Mouse (Mus musculus): ENCODE data around the gene Tma16. TPM values are rescaled to one million over a fixed set of nuclear protein-coding genes. Genes with fewer than 3 reads are reported as not detected.

The Tma16 gene
- 14.2 and 15.8 TPM in 2 replicates for polyA plus RNA-seq (2016; fragmentation: Nextera tagmentation; extraction: Ambion mirVana)

DNA sequence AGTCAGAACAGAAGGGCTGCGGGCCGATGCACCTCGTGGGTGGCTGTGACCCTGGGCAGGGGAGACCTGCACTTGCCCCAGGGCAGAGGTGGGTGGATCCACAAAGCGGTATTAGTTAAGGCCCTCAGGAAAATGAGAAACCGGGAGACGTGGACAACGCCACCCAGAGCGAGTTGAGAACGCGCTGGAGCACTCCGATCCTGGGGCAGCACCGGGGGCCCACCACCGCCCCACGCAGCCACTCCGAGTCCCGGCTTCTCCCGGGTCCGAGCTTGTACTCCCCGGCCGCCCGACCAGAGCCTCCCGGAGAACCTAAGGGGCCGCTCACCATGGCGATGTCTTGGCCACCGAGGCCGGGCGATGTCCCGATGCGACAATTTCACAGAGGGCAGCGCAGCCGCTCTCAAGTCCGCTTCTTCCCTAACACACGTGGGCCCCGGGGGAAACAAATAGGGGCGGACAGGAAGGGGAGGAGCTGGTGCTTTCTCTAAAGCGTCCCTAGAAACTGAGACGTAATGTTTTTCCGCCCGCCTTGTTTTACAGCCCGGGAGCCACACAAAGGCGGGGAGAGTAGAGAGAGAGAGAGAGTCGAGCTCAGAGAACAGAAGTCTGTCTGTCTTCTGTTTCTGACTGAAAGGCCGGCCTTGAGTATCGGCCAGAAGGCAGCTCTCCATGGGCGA, at the start of gene Tma16:
Tma16 (minus strand) TSS at position 447 of the 680 bp plus-strand sequence.
- Histone ChIP-seq H3K27me3 (no peaks in the 10 kb centered on the region), H3K9me3 (no peaks in the 10 kb centered on the region), H3K4me3 (peak within 1 kb of the TSS; percentile 91), H3K9ac (replicated peaks) (peak within 1 kb of the TSS; percentile 76), H3K27ac (replicated peaks) (peak within 1 kb of the TSS; percentile 69), H3K36me3 (peaks cover 21% of the 10 kb centered on the region), H3K4me2 (replicated peaks) (peak within 1 kb of the TSS; percentile 70), H3K4me1 (peaks cover 6% of the 10 kb centered on the region; the same call in 1 of the 2 replicates)
- under 1% methylated on average over 45 of the region's 45 CpGs for WGBS
- peak; percentile 97 for ATAC-seq (ENCODE audit: low FRiP score, low read depth)

DNA sequence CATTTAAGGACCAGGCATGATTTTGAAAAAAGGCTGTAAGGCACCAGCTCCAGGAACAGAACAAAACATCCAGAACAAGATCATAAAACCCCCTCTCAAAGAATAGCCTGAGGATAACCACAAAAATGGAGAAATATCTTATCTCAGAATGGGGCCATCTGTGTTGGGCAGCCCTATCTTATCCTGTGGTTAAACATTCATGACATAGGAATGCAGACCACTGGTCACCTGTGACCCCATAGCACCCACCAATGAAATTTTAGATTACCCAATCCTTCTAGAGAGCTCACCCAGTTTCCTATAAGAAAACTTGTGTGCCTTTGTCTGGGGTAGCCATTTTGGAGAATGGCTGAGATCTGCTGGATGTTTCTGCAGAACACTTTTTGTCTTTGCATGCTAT, 34.2 kb upstream of the Tma16 start:
- Histone ChIP-seq H3K4me2 (replicated peaks) (no peak overlapping the region), H3K4me1 (no peaks in the 10 kb centered on the region), H3K27ac (replicated peaks) (no peak overlapping the region), H3K9ac (replicated peaks) (no peak overlapping the region), H3K27me3 (no peaks in the 10 kb centered on the region), H3K4me3 (no peak overlapping the region), H3K36me3 (no peaks in the 10 kb centered on the region), H3K9me3 (no peaks in the 10 kb centered on the region)
- no peak for ATAC-seq (ENCODE audit: low FRiP score, low read depth)

DNA sequence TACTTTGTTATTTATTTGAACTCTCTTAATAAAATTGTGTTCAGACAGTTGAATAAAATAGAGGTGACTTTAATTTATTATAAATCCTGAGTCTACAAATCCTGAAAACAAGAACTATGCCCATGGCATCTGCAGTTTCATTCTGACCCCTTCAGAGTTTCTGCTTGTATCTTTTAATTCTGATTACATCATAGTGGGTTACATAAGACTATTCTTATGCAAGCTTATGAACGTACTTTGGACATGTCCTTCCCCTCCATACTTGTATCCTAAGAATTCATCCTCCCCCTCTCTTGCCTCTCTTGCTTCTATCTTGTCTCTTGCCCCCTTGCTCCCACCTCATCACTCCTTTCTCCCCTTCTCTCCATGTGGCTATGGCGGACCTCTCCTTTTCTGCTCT, 32.8 kb upstream of the Tma16 start:
- Histone ChIP-seq H3K9ac (replicated peaks) (no peak overlapping the region), H3K4me1 (no peaks in the 10 kb centered on the region), H3K36me3 (no peaks in the 10 kb centered on the region), H3K27me3 (no peaks in the 10 kb centered on the region), H3K27ac (replicated peaks) (no peak overlapping the region), H3K4me3 (no peak overlapping the region), H3K9me3 (no peaks in the 10 kb centered on the region), H3K4me2 (replicated peaks) (no peak overlapping the region)
- no peak for ATAC-seq (ENCODE audit: low FRiP score, low read depth)
- 96% methylated on average over 2 of the region's 2 CpGs for whole genome bisulfite sequencing

DNA sequence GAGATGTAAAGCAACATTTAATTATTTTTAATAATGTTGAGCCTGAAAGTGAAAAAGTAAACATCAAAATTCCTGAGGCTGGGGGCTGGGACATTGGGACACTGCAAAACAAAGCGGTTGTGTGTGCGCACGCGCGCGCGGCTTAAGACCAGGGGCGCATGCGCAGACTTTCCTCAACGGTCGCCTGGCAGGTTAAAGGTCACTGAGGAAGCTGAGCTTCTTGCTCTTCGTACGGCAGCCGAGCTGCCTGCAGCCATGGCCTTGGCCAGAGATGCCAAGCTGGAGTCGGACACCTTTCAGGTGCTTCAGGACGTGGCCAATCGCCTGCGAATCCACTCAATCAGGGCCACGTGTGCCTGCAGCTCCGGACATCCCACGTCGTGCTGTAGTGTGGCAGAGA, 25.2 kb upstream of the Tma16 start, which contains the start of gene Tktl2:
Tktl2 (plus strand) TSS at position 220 of the 400 bp plus-strand sequence.
- no peak for ATAC-seq (ENCODE audit: low FRiP score, low read depth)
- no peak within 1 kb of the TSS for H3K4me3 ChIP-seq
- H3K27me3 ChIP-seq: no peaks in the 10 kb centered on the region
- H3K4me2 ChIP-seq (replicated peaks): no peak within 1 kb of the TSS
- no peaks in the 10 kb centered on the region for H3K9me3 ChIP-seq
- H3K27ac ChIP-seq (replicated peaks): no peak within 1 kb of the TSS
- WGBS: 96% methylated on average over 22 of the region's 22 CpGs
- no peaks in the 10 kb centered on the region for H3K4me1 ChIP-seq
- no peaks in the 10 kb centered on the region for H3K36me3 ChIP-seq
- no peak within 1 kb of the TSS for H3K9ac ChIP-seq (replicated peaks)

DNA sequence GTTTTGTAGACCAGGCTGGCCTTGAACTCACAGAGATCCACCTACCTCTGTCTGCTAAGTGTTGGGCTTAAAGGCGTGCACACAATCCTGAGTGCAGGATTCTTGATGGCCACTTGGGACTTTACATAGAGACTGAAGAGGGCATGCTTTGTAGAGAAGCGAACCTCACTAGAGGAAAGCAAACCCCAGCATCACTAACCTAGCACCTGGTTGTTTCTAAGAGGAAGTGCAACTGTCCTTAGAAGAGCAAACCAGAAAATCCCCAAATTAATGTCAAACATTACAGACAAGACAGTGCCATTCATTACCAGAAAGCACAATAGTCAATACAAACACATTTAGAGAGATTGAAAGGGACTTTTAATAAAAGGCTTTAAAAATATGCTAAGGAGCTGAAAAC, 17.1 kb upstream of the Tma16 start:
- H3K9me3 ChIP-seq: no peaks in the 10 kb centered on the region
- 88% methylated on average over 2 of the region's 2 CpGs for WGBS
- H3K4me3 ChIP-seq: no peak overlapping the region
- no peak overlapping the region for H3K9ac ChIP-seq (replicated peaks)
- H3K36me3 ChIP-seq: no peaks in the 10 kb centered on the region
- no peaks in the 10 kb centered on the region for H3K27me3 ChIP-seq
- H3K27ac ChIP-seq (replicated peaks): no peak overlapping the region
- ATAC-seq (ENCODE audit: low FRiP score, low read depth): no peak
- no peaks in the 10 kb centered on the region for H3K4me1 ChIP-seq
- H3K4me2 ChIP-seq (replicated peaks): no peak overlapping the region

DNA sequence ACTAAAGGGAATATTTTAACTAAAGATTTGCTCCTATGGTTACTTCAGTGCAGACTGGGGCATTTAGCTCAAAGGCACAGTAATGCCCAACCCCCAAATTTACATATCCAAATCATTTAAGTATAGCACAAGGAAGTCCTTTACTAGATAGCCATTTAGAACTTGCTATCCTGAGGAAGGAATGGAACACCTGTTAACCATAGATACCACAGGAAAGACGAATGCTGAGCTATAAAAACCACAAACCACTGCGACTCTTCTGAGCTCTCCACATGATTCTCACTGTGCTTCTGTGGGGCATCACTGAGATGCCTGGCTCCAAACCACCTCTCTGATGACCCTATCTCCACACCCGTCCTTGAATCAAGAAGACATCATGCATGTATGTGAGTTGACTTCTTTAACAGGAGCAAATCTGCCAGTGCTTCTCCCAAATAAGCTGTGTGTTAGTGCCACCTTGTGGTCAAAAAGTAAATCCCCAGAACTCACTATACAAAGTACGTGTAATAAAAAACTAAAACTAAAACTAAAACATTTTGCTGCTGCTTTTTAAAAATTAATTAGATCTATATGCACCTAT, 10.8 kb upstream of the Tma16 start:
- H3K4me1 ChIP-seq: no peaks in the 10 kb centered on the region
- no peaks in the 10 kb centered on the region for H3K9me3 ChIP-seq
- no peak overlapping the region for H3K27ac ChIP-seq (replicated peaks)
- H3K4me2 ChIP-seq (replicated peaks): no peak overlapping the region
- WGBS: 43% methylated on average over 4 of the region's 4 CpGs
- H3K9ac ChIP-seq (replicated peaks): no peak overlapping the region
- no peak overlapping the region for H3K4me3 ChIP-seq
- H3K27me3 ChIP-seq: no peaks in the 10 kb centered on the region; the same call in 1 of the 2 replicates
- ATAC-seq (ENCODE audit: low FRiP score, low read depth): no peak
- no peaks in the 10 kb centered on the region for H3K36me3 ChIP-seq

DNA sequence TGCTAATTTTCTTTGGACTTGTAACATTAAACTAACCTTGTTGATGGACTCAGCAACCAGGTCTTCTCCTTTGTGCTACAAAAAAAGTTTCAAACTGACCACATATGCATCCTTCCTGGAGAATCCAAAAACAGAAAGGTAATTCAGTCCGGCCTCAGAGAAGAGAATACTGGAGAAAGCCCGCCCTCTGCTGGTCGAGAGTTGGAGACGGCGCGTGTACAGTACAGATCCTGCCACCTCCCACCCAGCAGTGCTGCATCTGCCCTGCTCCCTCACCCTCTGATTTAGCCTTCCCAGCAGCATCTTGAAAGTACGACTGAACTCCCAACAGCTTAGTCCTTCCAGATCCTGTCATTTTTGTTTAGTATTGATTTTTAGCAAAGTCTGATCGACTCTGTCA, 9.4 kb upstream of the Tma16 start:
- peak; percentile 89 for ATAC-seq (ENCODE audit: low FRiP score, low read depth)
- Histone ChIP-seq H3K27ac (replicated peaks) (no peak overlapping the region), H3K36me3 (no peaks in the 10 kb centered on the region), H3K4me3 (no peak overlapping the region), H3K4me2 (replicated peaks) (no peak overlapping the region), H3K9me3 (no peaks in the 10 kb centered on the region), H3K4me1 (no peaks in the 10 kb centered on the region), H3K27me3 (no peaks in the 10 kb centered on the region; the same call in 1 of the 2 replicates), H3K9ac (replicated peaks) (no peak overlapping the region)
- WGBS: 8% methylated on average over 8 of the region's 8 CpGs

DNA sequence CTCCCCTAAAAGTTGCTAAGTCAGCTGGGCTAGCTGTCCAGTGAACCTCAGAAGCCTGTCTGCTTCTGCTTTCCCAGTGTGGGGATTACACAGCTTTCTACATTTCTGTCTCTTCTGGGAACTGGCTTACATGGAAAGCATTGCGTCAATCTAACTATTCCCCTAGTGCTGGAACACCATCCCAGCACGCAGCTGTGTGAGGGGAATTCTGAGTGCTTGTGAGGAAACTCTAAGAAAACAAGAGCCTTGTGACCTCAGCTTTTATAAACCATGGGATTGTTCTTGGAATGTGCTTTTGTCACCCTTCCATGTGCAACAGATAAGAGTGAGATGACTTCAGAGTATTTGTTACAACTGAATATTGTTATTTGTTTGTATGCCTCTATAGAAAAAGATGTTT, 8.2 kb upstream of the Tma16 start:
- Histone ChIP-seq H3K4me2 (replicated peaks) (no peak overlapping the region), H3K9ac (replicated peaks) (no peak overlapping the region), H3K27ac (replicated peaks) (no peak overlapping the region), H3K9me3 (no peaks in the 10 kb centered on the region), H3K36me3 (no peaks in the 10 kb centered on the region), H3K4me1 (no peaks in the 10 kb centered on the region), H3K27me3 (no peaks in the 10 kb centered on the region; the same call in 1 of the 2 replicates), H3K4me3 (no peak overlapping the region)
- WGBS: 74% methylated on average over 2 of the region's 2 CpGs
- no peak for ATAC-seq (ENCODE audit: low FRiP score, low read depth)

DNA sequence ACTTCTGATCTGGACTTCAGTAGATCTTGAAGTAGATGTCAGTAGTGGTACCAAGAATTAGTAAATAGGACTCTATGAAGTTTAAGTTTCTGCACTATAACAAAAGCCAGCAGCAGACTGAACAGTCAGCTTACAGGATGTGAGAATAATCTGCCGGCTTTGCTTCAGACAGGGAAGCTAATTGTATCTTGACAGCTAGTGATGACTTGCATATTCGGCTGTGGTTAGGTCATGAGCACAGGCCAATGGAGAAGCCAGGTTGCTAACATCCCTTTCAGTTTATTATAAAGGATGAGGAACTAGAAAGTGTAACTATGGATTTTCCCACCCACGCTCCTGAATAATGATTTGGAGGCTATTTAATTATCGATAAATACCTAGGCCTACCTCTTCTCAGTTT, 4.3 kb upstream of the Tma16 start:
- WGBS: 92% methylated on average over 4 of the region's 4 CpGs
- H3K27me3 ChIP-seq: no peaks in the 10 kb centered on the region

DNA sequence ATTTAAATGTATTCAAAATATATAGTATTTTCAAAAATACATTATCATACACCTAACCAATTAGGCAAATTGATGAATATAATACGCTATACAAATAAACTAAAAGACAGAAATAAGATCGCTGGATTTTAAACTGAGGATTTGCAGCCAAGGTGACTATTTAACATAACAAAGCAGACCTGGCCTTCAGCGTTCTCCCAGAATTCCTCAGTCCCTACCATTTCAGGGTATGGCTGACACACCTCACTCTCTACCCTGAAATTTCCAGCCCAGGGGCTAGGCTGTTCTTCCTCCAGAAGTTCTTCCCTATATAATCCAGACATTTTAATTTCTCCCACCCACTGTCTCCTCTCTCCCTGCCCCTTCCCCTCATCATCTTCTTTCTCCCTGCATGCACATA, 2.2 kb upstream of the Tma16 start:
- ATAC-seq (ENCODE audit: low FRiP score, low read depth): no peak

More for the DNA sequence above, 4.3 kb upstream of the Tma16 start:
- Histone ChIP-seq H3K4me2 (replicated peaks) (no peak overlapping the region), H3K4me3 (no peak overlapping the region), H3K9me3 (no peaks in the 10 kb centered on the region), H3K27ac (replicated peaks) (no peak overlapping the region), H3K4me1 (no peaks in the 10 kb centered on the region), H3K9ac (replicated peaks) (no peak overlapping the region), H3K36me3 (no peaks in the 10 kb centered on the region)
- no peak for ATAC-seq (ENCODE audit: low FRiP score, low read depth)

DNA sequence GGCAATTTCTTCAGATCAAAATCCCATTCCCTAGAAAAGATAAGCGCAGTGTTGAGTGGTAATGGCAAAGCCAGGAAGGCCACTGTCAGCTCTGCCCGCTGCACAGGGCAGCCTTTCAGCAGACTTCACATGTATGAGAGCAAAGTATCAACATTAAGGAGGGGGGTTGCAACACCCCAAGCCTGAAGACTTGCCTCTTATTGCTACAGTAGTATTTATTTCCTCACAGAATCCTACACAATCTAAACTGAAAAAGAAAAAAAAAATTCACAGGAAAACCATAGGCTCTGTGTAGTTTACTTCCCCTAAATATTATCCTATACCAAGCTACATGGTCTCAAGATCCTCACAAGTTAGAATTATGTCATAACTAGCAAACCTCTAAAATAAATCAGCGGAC, 9.4 kb downstream of the Tma16 start:
- H3K27me3 ChIP-seq: no peaks in the 10 kb centered on the region
- H3K4me1 ChIP-seq: no peaks in the 10 kb centered on the region
- no peak overlapping the region for H3K9ac ChIP-seq (replicated peaks)
- H3K36me3 ChIP-seq: peaks cover 58% of the 10 kb centered on the region
- H3K27ac ChIP-seq (replicated peaks): no peak overlapping the region
- H3K9me3 ChIP-seq: no peaks in the 10 kb centered on the region
- ATAC-seq (ENCODE audit: low FRiP score, low read depth): no peak
- H3K4me3 ChIP-seq: no peak overlapping the region
- 96% methylated on average over 3 of the region's 3 CpGs for WGBS
- H3K4me2 ChIP-seq (replicated peaks): no peak overlapping the region

More for the DNA sequence above, 2.2 kb upstream of the Tma16 start:
- Histone ChIP-seq H3K9me3 (no peaks in the 10 kb centered on the region), H3K4me3 (no peak overlapping the region), H3K27me3 (no peaks in the 10 kb centered on the region), H3K27ac (replicated peaks) (no peak overlapping the region), H3K4me1 (peaks cover 6% of the 10 kb centered on the region; the same call in 1 of the 2 replicates), H3K36me3 (peaks cover 3% of the 10 kb centered on the region; the same call in 1 of the 2 replicates), H3K4me2 (replicated peaks) (no peak overlapping the region), H3K9ac (replicated peaks) (no peak overlapping the region)
- WGBS: 49% methylated on average over 3 of the region's 3 CpGs

DNA sequence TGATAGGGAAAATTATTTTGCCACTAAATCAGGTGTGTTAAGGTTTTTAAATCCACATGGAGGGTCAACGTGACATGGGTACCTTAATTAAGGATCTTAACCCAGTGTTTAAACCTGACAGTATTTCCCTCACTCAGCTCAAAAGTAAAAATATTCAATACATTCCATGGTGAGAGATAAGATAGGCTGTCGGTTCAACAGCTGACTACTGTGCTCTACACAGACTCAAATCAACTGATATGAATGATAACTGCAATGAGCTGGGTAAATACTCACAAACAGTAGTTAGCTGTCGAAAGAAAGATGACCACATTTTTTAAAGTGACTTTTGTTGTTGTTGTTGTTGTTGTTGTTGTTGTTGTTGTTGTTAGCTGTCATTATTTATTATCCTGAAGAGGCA, 16.5 kb downstream of the Tma16 start:
- WGBS: 90% methylated on average over 3 of the region's 3 CpGs
- ATAC-seq (ENCODE audit: low FRiP score, low read depth): no peak
- no peak overlapping the region for H3K27ac ChIP-seq (replicated peaks)
- H3K4me3 ChIP-seq: no peak overlapping the region
- H3K27me3 ChIP-seq: no peaks in the 10 kb centered on the region
- H3K9ac ChIP-seq (replicated peaks): no peak overlapping the region
- peaks cover under 1% of the 10 kb centered on the region; the same call in 1 of the 2 replicates for H3K36me3 ChIP-seq
- H3K4me1 ChIP-seq: no peaks in the 10 kb centered on the region
- no peak overlapping the region for H3K4me2 ChIP-seq (replicated peaks)
- H3K9me3 ChIP-seq: no peaks in the 10 kb centered on the region
